Comparison of ENCODE assay signal across 28 mouse cellular contexts in the genomic region with DNA sequence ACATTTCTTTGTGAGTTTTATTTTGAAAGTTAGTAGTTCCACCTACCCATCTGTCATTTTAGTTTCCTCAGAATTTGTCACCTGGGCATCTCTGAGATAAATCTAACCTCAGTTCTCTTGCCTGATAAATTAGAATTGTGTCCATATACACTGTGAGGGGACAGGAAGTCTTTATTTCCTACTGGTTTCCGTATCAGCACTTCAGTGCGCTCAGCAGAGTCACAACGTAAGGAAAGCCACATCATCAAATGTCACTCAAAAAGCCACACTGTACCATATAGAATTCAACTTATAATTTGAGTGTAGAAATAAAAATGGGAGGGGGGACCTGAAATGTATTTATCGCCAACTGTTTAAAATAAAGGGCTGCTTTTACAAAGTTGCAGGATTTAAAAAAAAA.
"Had no signal": no experiment of that assay in that cellular context is flagged by ENCODE, and none has a peak within 500 bp of the region (broad histone marks: within the 10 kb centered on the region; RNA-seq: fewer than 3 reads in every experiment).

No protein-coding gene starts in this region.

- DNase-seq: left cerebral cortex, postnatal 4 days; liver; liver, embryonic 13.5 days; liver, postnatal 0 days; lung, adult 18-20 months; lung, adult 2 months; lung, embryonic 14.5 days; lung, postnatal 10 days; lung, postnatal 14 days; lung, postnatal 36 days; lung, postnatal 4 days; midbrain, embryonic 14.5 days had no signal

- H3K4me1 ChIP-seq: limb, embryonic 10.5 days; limb, embryonic 12.5 days; limb, embryonic 13.5 days; limb, embryonic 15.5 days; liver, embryonic 13.5 days; liver, embryonic 15.5 days; lung, embryonic 15.5 days; midbrain, embryonic 10.5 days; midbrain, embryonic 12.5 days; midbrain, embryonic 13.5 days; midbrain, embryonic 15.5 days; neural tube, embryonic 12.5 days; neural tube, embryonic 13.5 days had no signal

- ATAC-seq: liver, embryonic 12.5 days; liver, postnatal 0 days; lung, postnatal 0 days; midbrain, embryonic 13.5 days; midbrain, embryonic 15.5 days; midbrain, embryonic 16.5 days had no signal

- H3K27me3 ChIP-seq: limb, embryonic 12.5 days; limb, embryonic 13.5 days; limb, embryonic 15.5 days; liver, embryonic 12.5 days; liver, embryonic 13.5 days; liver, embryonic 15.5 days; lung, embryonic 15.5 days; midbrain, embryonic 12.5 days; midbrain, embryonic 13.5 days; midbrain, embryonic 15.5 days; neural tube, embryonic 12.5 days; neural tube, embryonic 13.5 days had no signal

- H3K9me3 ChIP-seq: limb, embryonic 10.5 days; limb, embryonic 12.5 days; limb, embryonic 13.5 days; limb, embryonic 15.5 days; liver, embryonic 12.5 days; liver, embryonic 13.5 days; liver, embryonic 15.5 days; lung, embryonic 15.5 days; midbrain, embryonic 10.5 days; midbrain, embryonic 12.5 days; midbrain, embryonic 13.5 days; midbrain, embryonic 15.5 days; neural tube, embryonic 12.5 days; neural tube, embryonic 13.5 days had no signal

- H3K4me3 ChIP-seq: limb, embryonic 10.5 days; limb, embryonic 12.5 days; limb, embryonic 13.5 days; limb, embryonic 15.5 days; liver, embryonic 12.5 days; liver, embryonic 13.5 days; liver, embryonic 15.5 days; lung, embryonic 15.5 days; midbrain, embryonic 10.5 days; midbrain, embryonic 12.5 days; midbrain, embryonic 13.5 days; midbrain, embryonic 15.5 days; myocyte; neural tube, embryonic 12.5 days; neural tube, embryonic 13.5 days had no signal
